7 mouse cellular contexts compared by ENCODE assay signal in the genomic region with DNA sequence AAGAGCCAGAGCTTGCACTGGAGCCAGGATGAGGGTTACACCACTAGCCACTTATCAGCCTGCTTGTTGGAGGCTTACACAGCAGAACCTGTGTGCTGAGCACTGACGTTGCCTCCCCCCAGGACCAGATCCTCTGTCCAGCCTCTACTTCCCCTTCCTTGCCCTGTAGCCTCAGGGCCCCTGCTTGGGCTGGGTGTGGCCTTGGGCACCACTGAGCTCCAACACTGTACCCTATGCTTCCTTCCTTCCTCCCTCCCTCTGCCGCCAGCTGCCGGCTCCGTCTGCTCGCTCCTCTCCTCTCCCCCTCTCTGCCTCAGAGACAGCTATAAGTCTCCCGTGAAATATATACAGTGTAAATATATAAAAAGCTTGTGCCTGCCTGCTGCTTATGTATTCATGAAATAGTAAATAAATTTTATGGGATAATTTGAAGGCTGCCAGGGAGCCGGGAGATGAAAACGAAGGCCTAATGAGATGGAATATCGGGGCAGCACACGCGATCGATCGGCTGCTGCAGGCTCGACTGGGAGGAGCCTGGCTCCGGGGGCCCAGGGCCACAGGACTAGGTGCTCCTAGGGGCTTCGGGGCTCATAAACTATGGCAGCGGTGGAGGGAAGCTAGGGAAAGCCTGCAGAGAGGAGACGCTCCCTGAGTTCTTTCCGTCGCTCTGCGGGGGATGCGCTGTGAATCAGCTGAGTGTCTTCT.
A peak's percentile ranks its signal among the peaks of the same experiment; 100 is the strongest.
DNase-seq lines count a peak whose midpoint lies in the region; ATAC-seq lines count a peak whose summit lies in the region.

No protein-coding gene starts in this region.

- peak overlapping the region; percentile 31; the same call in 1 of the 2 replicates for H3K27ac ChIP-seq in hindbrain, embryonic 11.5 days (ENCODE audit: low read depth, low read length)
- no peak overlapping the region for H3K27ac ChIP-seq in liver, embryonic 13.5 days
- H3K27ac ChIP-seq in stomach, embryonic 16.5 days (ENCODE audit: low read length): no peak overlapping the region

- H3K4me1 ChIP-seq in megakaryocyte, embryonic 14.5 days: peaks cover 12% of the 10 kb centered on the region
- no peaks in the 10 kb centered on the region for H3K4me1 ChIP-seq in hindbrain, embryonic 11.5 days (replicated peaks; ENCODE audit: control insufficient read depth, insufficient read depth, low read length)
- H3K4me1 ChIP-seq in liver, embryonic 13.5 days (replicated peaks): 0 out of 2 replicates have a peak, but pooled peaks cover 2% of the 10 kb centered on the region
- H3K4me1 ChIP-seq in stomach, embryonic 16.5 days (ENCODE audit: control insufficient read depth, insufficient read depth, low read length): peaks cover 3% of the 10 kb centered on the region; the same call in 1 of the 2 replicates

- DNase-seq in hindbrain, embryonic 11.5 days (ENCODE audit: low spot score): peak; percentile 48
- DNase-seq in liver, embryonic 13.5 days: peak; percentile 3
- DNase-seq in urinary bladder, adult 2 months (ENCODE audit: low spot score): no peak
- DNase-seq in spleen, postnatal 36 days (ENCODE audit: low spot score in 2 of 2): no peak

- H3K9me3 ChIP-seq in megakaryocyte, embryonic 14.5 days: no peaks in the 10 kb centered on the region
- H3K9me3 ChIP-seq in hindbrain, embryonic 11.5 days (ENCODE audit: control insufficient read depth, low read length): no peaks in the 10 kb centered on the region
- no peaks in the 10 kb centered on the region for H3K9me3 ChIP-seq in liver, embryonic 13.5 days (replicated peaks)
- H3K9me3 ChIP-seq in stomach, embryonic 16.5 days (replicated peaks; ENCODE audit: control insufficient read depth, low read length): no peaks in the 10 kb centered on the region

- no peak overlapping the region for H3K9ac ChIP-seq in hindbrain, embryonic 11.5 days (ENCODE audit: low read depth, low read length)
- no peak overlapping the region for H3K9ac ChIP-seq in liver, embryonic 13.5 days
- no peak overlapping the region for H3K9ac ChIP-seq in stomach, embryonic 16.5 days (ENCODE audit: low read length)

- ATAC-seq in megakaryocyte, adult 5-6 weeks (ENCODE audit: poor library complexity, severe bottlenecking): no peak; the same call in 1 of the 2 replicates
- ATAC-seq in hindbrain, embryonic 11.5 days (ENCODE audit: low FRiP score): peak; percentile 54; the same call in 1 of the 2 replicates
- no peak for ATAC-seq in liver, embryonic 13.5 days (ENCODE audit: low read depth)
- no peak for ATAC-seq in stomach, embryonic 16.5 days (ENCODE audit: insufficient read depth, low FRiP score)

- WGBS in hindbrain, embryonic 11.5 days: 11% methylated on average over 22 of the region's 22 CpGs
- WGBS in liver, embryonic 13.5 days (ENCODE audit: insufficient replicate concordance): 12% methylated on average over 22 of the region's 22 CpGs
- 10% methylated on average over 22 of the region's 22 CpGs for WGBS in stomach, embryonic 16.5 days

- H3K36me3 ChIP-seq in megakaryocyte, embryonic 14.5 days (replicated peaks; ENCODE audit: low read length): no peaks in the 10 kb centered on the region
- H3K36me3 ChIP-seq in hindbrain, embryonic 11.5 days (ENCODE audit: control insufficient read depth, insufficient read depth, low read length): no peaks in the 10 kb centered on the region; the same call in 1 of the 2 replicates
- no peaks in the 10 kb centered on the region for H3K36me3 ChIP-seq in liver, embryonic 13.5 days
- H3K36me3 ChIP-seq in stomach, embryonic 16.5 days (ENCODE audit: control insufficient read depth, insufficient read depth, low read length): no peaks in the 10 kb centered on the region

- H3K27me3 ChIP-seq in megakaryocyte, embryonic 14.5 days (replicated peaks): peaks cover 82% of the 10 kb centered on the region
- H3K27me3 ChIP-seq in hindbrain, embryonic 11.5 days (ENCODE audit: control insufficient read depth, insufficient read depth, low read length): peaks cover 19% of the 10 kb centered on the region; the same call in 1 of the 2 replicates
- peaks cover 51% of the 10 kb centered on the region for H3K27me3 ChIP-seq in liver, embryonic 13.5 days
- H3K27me3 ChIP-seq in stomach, embryonic 16.5 days (ENCODE audit: control insufficient read depth, insufficient read depth, low read length): no peaks in the 10 kb centered on the region

- peak overlapping the region; percentile 43 for H3K4me3 ChIP-seq in megakaryocyte, embryonic 14.5 days (replicated peaks)
- no peak overlapping the region for H3K4me3 ChIP-seq in hindbrain, embryonic 11.5 days (ENCODE audit: low read depth, low read length)
- H3K4me3 ChIP-seq in liver, embryonic 13.5 days (replicated peaks): no peak overlapping the region; the same call in 1 of the 2 replicates
- no peak overlapping the region; the same call in 1 of the 2 replicates for H3K4me3 ChIP-seq in stomach, embryonic 16.5 days (replicated peaks; ENCODE audit: low read length)

- H3K4me2 ChIP-seq in hindbrain, embryonic 11.5 days (replicated peaks; ENCODE audit: low read depth, low read length): peak overlapping the region; percentile 24
- peak overlapping the region; percentile 39 for H3K4me2 ChIP-seq in liver, embryonic 13.5 days
- H3K4me2 ChIP-seq in stomach, embryonic 16.5 days (ENCODE audit: low read depth, low read length): peak overlapping the region; percentile 45

Comparison
In these comparisons a context has a peak if more than half of its experiments do, and no peak if none do; other contexts are left out.
1. DNase-seq: peak in hindbrain, embryonic 11.5 days (single experiment) and liver, embryonic 13.5 days (single experiment); none in urinary bladder, adult 2 months (single experiment) and spleen, postnatal 36 days (0 of 2).
2. Peak in every context shown above with its lines, with median percentiles within 50 percentile points of each other: H3K4me2 ChIP-seq.